Mouse (Mus musculus) E14TG2a.4 (cell line): ENCODE measurements around the gene Gm4787.

Experiments
- H3K27me3 ChIP-seq: 2 replicates; pipeline ENCODE4 v1.6.1; 2014; ENCODE audit warnings: low read length, control low read depth; ENCODE audit not compliant: insufficient read depth
- H3K36me3 ChIP-seq: 2 replicates; pipeline ENCODE4 v1.6.1; 2014; ENCODE audit warnings: low read length, control low read depth; ENCODE audit not compliant: insufficient read depth
- H3K4me1 ChIP-seq: replicated peaks from 2 replicates; pipeline ENCODE4 v1.6.1; 2014; ENCODE audit warnings: low read depth, low read length, control low read depth
- H3K4me3 ChIP-seq: replicated peaks from 2 replicates; pipeline ENCODE4 v1.5.1; 2014; ENCODE audit warnings: mild to moderate bottlenecking, low read length
- H3K9me3 ChIP-seq: 2 replicates; pipeline ENCODE4 v1.6.1; 2014; ENCODE audit warnings: low read length, control low read depth
- CTCF ChIP-seq: conservative IDR thresholded peaks from 2 replicates; pipeline ENCODE4 v1.5.1; 2014; ENCODE audit warnings: low read length
- NANOG ChIP-seq: IDR thresholded peaks from 2 replicates; pipeline ENCODE4 v1.6.1; 2014; ENCODE audit warnings: borderline replicate concordance, low read length, mixed read lengths
- POU5F1 ChIP-seq: IDR thresholded peaks from 2 replicates; pipeline ENCODE4 v1.6.1; 2014; ENCODE audit warnings: low read length, borderline replicate concordance

Gene Gm4787

GRCm38 (mm10) chr12:81331046-81331638 is 48.1 kb downstream of the Gm4787 start:
- TF ChIP-seq CTCF (no peak), POU5F1 (no peak), NANOG (no peak)
- Histone ChIP-seq H3K36me3 (no peaks in the 10 kb centered on the region), H3K9me3 (no peaks in the 10 kb centered on the region), H3K4me3 (no peak overlapping the region), H3K4me1 (peaks cover 8% of the 10 kb centered on the region), H3K27me3 (peaks cover 78% of the 10 kb centered on the region)
